Mouse (Mus musculus) heart, embryonic 15.5 days (tissue): ENCODE data around the gene Erich6b. TPM values are rescaled to one million over a fixed set of nuclear protein-coding genes. Genes with fewer than 3 reads are reported as not detected.

Experiments
- ATAC-seq: fragments of 200-750 bp; cut with Nextera tagmentation; replicated peaks from 2 replicates; pipeline ENCODE4 v1.8.0; 2017; ENCODE audit warnings: low read depth, moderate TSS enrichment; ENCODE audit not compliant: insufficient number of reproducible peaks, insufficient read depth, low FRiP score
- H3K27ac ChIP-seq: fragments of 300-500 bp; sonication (generic); 2 replicates; pipeline ENCODE4 v1.5.1; 2015; ENCODE audit warnings: mild to moderate bottlenecking, inconsistent platforms
- H3K27me3 ChIP-seq: fragments of 300-500 bp; sonication (generic); 2 replicates; pipeline ENCODE4 v1.6.1; 2015; ENCODE audit warnings: inconsistent platforms
- H3K36me3 ChIP-seq: fragments of 300-500 bp; sonication (generic); 2 replicates; pipeline ENCODE4 v1.6.1; 2015; ENCODE audit warnings: mild to moderate bottlenecking, inconsistent platforms
- H3K4me1 ChIP-seq: fragments of 300-500 bp; sonication (generic); replicated peaks from 2 replicates; pipeline ENCODE4 v1.6.1; 2015; ENCODE audit warnings: inconsistent platforms
- H3K4me2 ChIP-seq: fragments of 300-500 bp; sonication (generic); 2 replicates; pipeline ENCODE4 v1.6.1; 2015; ENCODE audit warnings: inconsistent platforms, mild to moderate bottlenecking, moderate library complexity
- H3K4me3 ChIP-seq: fragments of 300-500 bp; sonication (generic); 2 replicates; pipeline ENCODE4 v1.5.1; 2015; ENCODE audit warnings: mild to moderate bottlenecking, inconsistent platforms
- H3K9ac ChIP-seq: fragments of 300-500 bp; sonication (generic); 2 replicates; pipeline ENCODE4 v1.6.1; 2015; ENCODE audit warnings: mild to moderate bottlenecking, inconsistent platforms
- H3K9me3 ChIP-seq: fragments of 300-500 bp; sonication (generic); replicated peaks from 2 replicates; pipeline ENCODE4 v1.6.1; 2016; ENCODE audit warnings: inconsistent platforms
- WGBS: fragments of 180-500 bp; shearing (Covaris S2); methylation state at CpG from one replicate; pipeline ENCODE4 v1.1.7; 2015; ENCODE audit warnings: mixed read lengths; 5-methylcytosine and 5-hydroxymethylcytosine counted together
- polyA plus RNA-seq: library from polyadenylated mRNA; unstranded; fragments of >200 nt; fragmentation: Nextera tagmentation; extraction: Ambion mirVana; gene quantifications from 2 replicates; pipeline ENCODE4 v1.2.1, GENCODE M21; 2015

Gene Erich6b
- polyA plus RNA-seq, 1 experiment from 2014 or later, result not detected

DNA sequence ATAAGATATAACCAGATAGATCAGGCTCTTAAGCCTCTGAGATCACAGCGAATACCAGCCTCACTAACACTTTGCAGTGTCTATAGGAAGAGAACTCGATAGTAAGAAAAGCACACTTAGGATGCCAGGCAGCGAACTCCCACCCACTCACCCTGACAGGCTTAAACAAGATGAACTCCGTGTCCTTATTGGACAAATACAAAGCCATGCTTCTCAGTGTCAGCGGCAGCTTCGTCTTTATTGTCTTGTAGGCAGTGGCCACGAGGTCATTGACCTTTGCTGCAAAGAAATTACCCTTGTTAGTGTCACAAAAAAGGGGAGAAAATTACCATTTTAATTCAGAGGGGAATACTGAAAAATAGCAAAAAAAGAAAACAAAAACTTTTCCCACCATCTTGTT lies 65.7 kb downstream of the Erich6b start:
- Histone ChIP-seq H3K9me3 (no peaks in the 10 kb centered on the region), H3K4me1 (no peaks in the 10 kb centered on the region), H3K4me3 (no peak overlapping the region), H3K4me2 (no peak overlapping the region), H3K36me3 (peaks cover 59% of the 10 kb centered on the region), H3K27ac (no peak overlapping the region), H3K27me3 (no peaks in the 10 kb centered on the region), H3K9ac (no peak overlapping the region)
- WGBS, result 80% methylated on average over 7 of the region's 7 CpGs
- ATAC-seq, result no peak

DNA sequence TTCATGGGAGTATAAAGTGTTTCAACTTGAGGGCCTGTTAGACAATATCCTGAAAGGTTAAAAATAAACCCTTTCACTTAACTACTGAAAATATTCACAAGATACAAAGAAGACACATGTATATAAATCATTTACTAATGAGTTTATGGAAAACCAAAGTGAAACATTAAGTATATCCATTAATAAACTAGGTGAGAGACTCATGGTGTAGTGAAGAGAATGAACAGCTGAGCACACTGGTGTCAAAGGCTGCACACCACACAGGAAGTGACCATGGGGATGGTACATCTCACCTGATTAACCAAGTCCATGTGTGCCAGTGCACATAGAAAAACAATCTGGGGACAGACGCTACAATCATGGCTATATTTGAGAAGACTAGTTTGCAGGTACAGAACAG lies 66.9 kb downstream of the Erich6b start:
- 86% methylated on average over 1 of the region's 1 CpGs for WGBS
- H3K36me3 ChIP-seq, result peaks cover 50% of the 10 kb centered on the region
- H3K4me2 ChIP-seq, result no peak overlapping the region
- no peaks in the 10 kb centered on the region for H3K9me3 ChIP-seq
- no peak overlapping the region for H3K9ac ChIP-seq
- no peak overlapping the region for H3K27ac ChIP-seq
- H3K4me1 ChIP-seq, result no peaks in the 10 kb centered on the region
- no peak for ATAC-seq
- H3K4me3 ChIP-seq, result no peak overlapping the region
- H3K27me3 ChIP-seq, result no peaks in the 10 kb centered on the region

DNA sequence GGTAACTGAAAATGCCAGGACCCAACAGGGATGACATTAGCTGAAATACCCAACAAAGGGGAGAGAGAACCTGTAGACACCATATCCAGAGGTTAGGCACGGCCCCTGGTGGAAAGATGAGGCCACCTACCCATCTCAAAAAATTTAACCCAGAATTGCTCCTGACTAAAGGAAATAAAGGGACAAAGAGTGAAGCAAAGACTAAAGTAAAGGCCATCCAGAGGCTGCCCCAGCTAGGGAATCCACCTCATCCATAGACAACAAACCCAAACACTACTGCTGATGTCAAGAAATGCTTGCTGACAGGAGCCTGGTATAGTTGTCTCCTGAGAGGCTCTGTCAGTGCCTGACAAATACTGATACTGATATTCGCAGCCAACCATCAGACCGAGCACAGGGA lies 69.7 kb downstream of the Erich6b start:
- no peak for ATAC-seq
- no peaks in the 10 kb centered on the region for H3K9me3 ChIP-seq
- no peak overlapping the region for H3K4me3 ChIP-seq
- H3K27me3 ChIP-seq, result no peaks in the 10 kb centered on the region
- no peak overlapping the region for H3K9ac ChIP-seq
- H3K4me2 ChIP-seq, result no peak overlapping the region
- peaks cover 68% of the 10 kb centered on the region for H3K36me3 ChIP-seq
- no peak overlapping the region for H3K27ac ChIP-seq
- H3K4me1 ChIP-seq, result no peaks in the 10 kb centered on the region
- 93% methylated on average over 3 of the region's 3 CpGs for WGBS

DNA sequence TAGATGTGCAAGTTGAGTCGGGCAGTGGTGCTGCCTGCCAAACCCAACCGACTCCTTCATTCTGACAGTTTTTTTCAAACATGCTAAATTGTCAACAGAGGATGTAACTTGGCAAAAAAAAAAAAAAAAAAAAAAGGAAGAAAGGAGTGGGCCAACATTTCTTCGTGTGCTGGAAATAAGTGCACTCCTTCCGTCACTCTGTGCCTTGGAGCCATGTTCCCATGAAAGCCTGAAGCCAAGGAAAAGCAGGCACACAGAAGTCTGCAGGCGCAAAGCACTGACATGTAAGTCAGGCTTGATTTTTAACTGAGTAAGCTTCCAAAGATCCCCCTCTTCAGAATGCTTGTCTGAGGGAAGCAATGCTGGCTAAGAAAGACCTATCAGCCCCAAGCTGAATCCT lies 70.6 kb downstream of the Erich6b start:
- H3K9ac ChIP-seq, result no peak overlapping the region
- no peaks in the 10 kb centered on the region for H3K4me1 ChIP-seq
- H3K4me2 ChIP-seq, result no peak overlapping the region
- 69% methylated on average over 5 of the region's 5 CpGs for WGBS
- peaks cover 68% of the 10 kb centered on the region for H3K36me3 ChIP-seq
- no peaks in the 10 kb centered on the region for H3K27me3 ChIP-seq
- H3K4me3 ChIP-seq, result no peak overlapping the region
- H3K9me3 ChIP-seq, result no peaks in the 10 kb centered on the region
- no peak for ATAC-seq
- H3K27ac ChIP-seq, result no peak overlapping the region

DNA sequence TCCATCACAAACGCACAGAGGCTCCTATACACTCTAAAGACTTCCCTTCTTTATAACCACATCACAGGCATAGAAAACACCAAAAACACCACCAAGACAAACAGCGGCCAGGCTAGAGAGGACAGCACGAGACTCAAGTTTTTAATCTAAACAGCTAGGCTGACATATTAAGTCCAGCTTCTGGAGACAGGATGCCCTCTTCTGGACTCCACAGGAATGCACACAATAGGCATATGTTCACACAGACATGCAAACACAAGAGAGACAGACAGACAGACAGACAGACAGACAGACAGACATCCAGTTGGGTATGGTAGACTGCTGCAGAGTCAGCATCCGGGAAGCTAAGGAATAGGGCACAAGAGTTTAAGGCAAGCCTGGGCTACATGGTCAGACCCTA lies 71.6 kb downstream of the Erich6b start:
- no peak for ATAC-seq
- H3K27ac ChIP-seq, result no peak overlapping the region
- no peak overlapping the region for H3K4me2 ChIP-seq
- H3K4me3 ChIP-seq, result no peak overlapping the region
- no peaks in the 10 kb centered on the region for H3K9me3 ChIP-seq
- no peak overlapping the region for H3K9ac ChIP-seq
- no peaks in the 10 kb centered on the region for H3K4me1 ChIP-seq
- 80% methylated on average over 4 of the region's 4 CpGs for WGBS
- H3K36me3 ChIP-seq, result peaks cover 72% of the 10 kb centered on the region
- no peaks in the 10 kb centered on the region for H3K27me3 ChIP-seq

- no peak for ATAC-seq
- WGBS, result 90% methylated on average over 4 of the region's 4 CpGs
- no peaks in the 10 kb centered on the region for H3K9me3 ChIP-seq
- H3K9ac ChIP-seq, result no peak overlapping the region
- H3K36me3 ChIP-seq, result peaks cover 65% of the 10 kb centered on the region
- H3K27me3 ChIP-seq, result no peaks in the 10 kb centered on the region
- H3K27ac ChIP-seq, result no peak overlapping the region
- H3K4me1 ChIP-seq, result peaks cover 5% of the 10 kb centered on the region; the same call in 1 of the 2 replicates
- H3K4me3 ChIP-seq, result no peak overlapping the region
- H3K4me2 ChIP-seq, result no peak overlapping the region
Observed at GRCm38 (mm10) chr14:75716410-75716809, 74.4 kb downstream of the Erich6b start.

Other genes starting within 250 kb of the Erich6b start
- gene Siah3, start 186.3 kb upstream of the Erich6b start, polyA plus RNA-seq, result 0.03 TPM in 1 of 2 replicates, not detected in the other
- gene Spert, start 49.1 kb upstream of the Erich6b start, polyA plus RNA-seq, result not detected in 2 replicates
- gene Cog3, start 112.3 kb downstream of the Erich6b start, polyA plus RNA-seq, result 11.8 and 14.3 TPM in 2 replicates
- 5.6 and 5.8 TPM in 2 replicates for gene Slc25a30, start 144.8 kb downstream of the Erich6b start, polyA plus RNA-seq
- 751 and 926 TPM in 2 replicates for gene Tpt1, start 202.8 kb downstream of the Erich6b start, polyA plus RNA-seq